Mouse (Mus musculus) neural tube, embryonic 13.5 days (tissue): ENCODE measurements around the gene Srrd. TPM values are rescaled to one million over a fixed set of nuclear protein-coding genes. Genes with fewer than 3 reads are reported as not detected.

ENCODE experiments used
- ATAC-seq: fragments of 200-750 bp; cut with Nextera tagmentation; 2 replicates; pipeline ENCODE4 v1.8.0; 2017; ENCODE audit warnings: low read depth, mild to moderate bottlenecking, moderate TSS enrichment, moderate library complexity
- H3K27ac ChIP-seq: fragments of 300-500 bp; sonication (generic); replicated peaks from 2 replicates; pipeline ENCODE4 v1.5.1; 2015; ENCODE audit warnings: moderate library complexity, mild to moderate bottlenecking, inconsistent platforms
- H3K27me3 ChIP-seq: fragments of 300-500 bp; sonication (generic); 2 replicates; pipeline ENCODE4 v1.6.1; 2015; ENCODE audit warnings: mild to moderate bottlenecking, inconsistent platforms
- H3K36me3 ChIP-seq: fragments of 300-500 bp; sonication (generic); 2 replicates; pipeline ENCODE4 v1.6.1; 2015; ENCODE audit warnings: mild to moderate bottlenecking, inconsistent platforms
- H3K4me1 ChIP-seq: fragments of 300-500 bp; sonication (generic); replicated peaks from 2 replicates; pipeline ENCODE4 v1.6.1; 2015; ENCODE audit warnings: inconsistent platforms
- H3K4me2 ChIP-seq: fragments of 300-500 bp; sonication (generic); 2 replicates; pipeline ENCODE4 v1.6.1; 2015; ENCODE audit warnings: inconsistent platforms, mild to moderate bottlenecking, moderate library complexity
- H3K4me3 ChIP-seq: fragments of 300-500 bp; sonication (generic); 2 replicates; pipeline ENCODE4 v1.5.1; 2015; ENCODE audit warnings: mild to moderate bottlenecking, inconsistent platforms
- H3K9ac ChIP-seq: fragments of 300-500 bp; sonication (generic); 2 replicates; pipeline ENCODE4 v1.6.1; 2015; ENCODE audit warnings: moderate library complexity, mild to moderate bottlenecking, inconsistent platforms
- H3K9me3 ChIP-seq: fragments of 300-500 bp; sonication (generic); 2 replicates; pipeline ENCODE4 v1.6.1; 2016; ENCODE audit warnings: inconsistent platforms
- WGBS: fragments of 180-500 bp; shearing (Covaris S2); methylation state at CpG from one replicate; pipeline ENCODE4 v1.1.7; 2015; 5-methylcytosine and 5-hydroxymethylcytosine counted together
- polyA plus RNA-seq: library from polyadenylated mRNA; unstranded; fragments of >200 nt; fragmentation: Nextera tagmentation; extraction: Ambion mirVana; gene quantifications from 2 replicates; pipeline ENCODE4 v1.2.1, GENCODE M21; 2015

The Srrd gene
- polyA plus RNA-seq, 1 experiment from 2014 or later, result 53.9 TPM

- Histone ChIP-seq H3K9ac (no peak overlapping the region), H3K4me1 (peaks cover 16% of the 10 kb centered on the region), H3K9me3 (no peaks in the 10 kb centered on the region), H3K4me3 (no peak overlapping the region), H3K27ac (no peak overlapping the region), H3K36me3 (peaks cover 5% of the 10 kb centered on the region), H3K4me2 (no peak overlapping the region), H3K27me3 (no peaks in the 10 kb centered on the region)
- WGBS, result 83% methylated on average over 5 of the region's 5 CpGs
- no peak for ATAC-seq
Measured at GRCm38 (mm10) chr5:112302310-112302709, 40.5 kb downstream of the Srrd start.

- no peak overlapping the region for H3K4me2 ChIP-seq
- no peaks in the 10 kb centered on the region for H3K27me3 ChIP-seq
- H3K36me3 ChIP-seq, result no peaks in the 10 kb centered on the region
- no peaks in the 10 kb centered on the region for H3K9me3 ChIP-seq
- H3K27ac ChIP-seq, result no peak overlapping the region
- H3K9ac ChIP-seq, result no peak overlapping the region
- H3K4me1 ChIP-seq, result peaks cover 22% of the 10 kb centered on the region
- WGBS, result 80% methylated on average over 4 of the region's 4 CpGs
- no peak overlapping the region for H3K4me3 ChIP-seq
- no peak for ATAC-seq
Measured at GRCm38 (mm10) chr5:112301694-112302093, 41.1 kb downstream of the Srrd start.

- peaks cover 24% of the 10 kb centered on the region for H3K4me1 ChIP-seq
- no peaks in the 10 kb centered on the region for H3K9me3 ChIP-seq
- no peak overlapping the region for H3K4me3 ChIP-seq
- no peak overlapping the region for H3K9ac ChIP-seq
- no peaks in the 10 kb centered on the region for H3K36me3 ChIP-seq
- no peak overlapping the region for H3K27ac ChIP-seq
- no peaks in the 10 kb centered on the region for H3K27me3 ChIP-seq
- WGBS, result 90% methylated on average over 6 of the region's 6 CpGs
- no peak overlapping the region for H3K4me2 ChIP-seq
- ATAC-seq, result no peak
Measured at GRCm38 (mm10) chr5:112300721-112301308, 42.0 kb downstream of the Srrd start.

- H3K27me3 ChIP-seq, result no peaks in the 10 kb centered on the region
- 85% methylated on average over 2 of the region's 2 CpGs for WGBS
- H3K4me3 ChIP-seq, result no peak overlapping the region
- no peak overlapping the region for H3K4me2 ChIP-seq
- no peaks in the 10 kb centered on the region for H3K36me3 ChIP-seq
- H3K9ac ChIP-seq, result no peak overlapping the region
- H3K27ac ChIP-seq, result no peak overlapping the region
- H3K4me1 ChIP-seq, result peaks cover 23% of the 10 kb centered on the region
- ATAC-seq, result no peak
- H3K9me3 ChIP-seq, result no peaks in the 10 kb centered on the region
Measured at GRCm38 (mm10) chr5:112300112-112300511, 42.7 kb downstream of the Srrd start.

- Histone ChIP-seq H3K4me3 (no peak overlapping the region), H3K4me1 (peaks cover 26% of the 10 kb centered on the region), H3K9me3 (no peaks in the 10 kb centered on the region), H3K4me2 (no peak overlapping the region), H3K27me3 (no peaks in the 10 kb centered on the region), H3K27ac (no peak overlapping the region), H3K36me3 (no peaks in the 10 kb centered on the region), H3K9ac (no peak overlapping the region)
- 88% methylated on average over 4 of the region's 4 CpGs for WGBS
- ATAC-seq, result no peak
Measured at GRCm38 (mm10) chr5:112299399-112299798, 43.4 kb downstream of the Srrd start.

GRCm38 (mm10) chr5:112298226-112298988 lies 44.4 kb downstream of the Srrd start:
- no peak for ATAC-seq
- H3K4me1 ChIP-seq, result peaks cover 28% of the 10 kb centered on the region
- H3K4me3 ChIP-seq, result no peak overlapping the region
- H3K4me2 ChIP-seq, result no peak overlapping the region
- WGBS, result 89% methylated on average over 12 of the region's 12 CpGs
- H3K36me3 ChIP-seq, result no peaks in the 10 kb centered on the region
- no peaks in the 10 kb centered on the region for H3K27me3 ChIP-seq
- no peak overlapping the region for H3K27ac ChIP-seq
- H3K9ac ChIP-seq, result no peak overlapping the region
- no peaks in the 10 kb centered on the region for H3K9me3 ChIP-seq

- 77% methylated on average over 2 of the region's 2 CpGs for WGBS
- Histone ChIP-seq H3K9ac (no peak overlapping the region), H3K27ac (0 out of 2 replicates have a peak overlapping the region, but pooled peaks have one; percentile 9)
Measured at GRCm38 (mm10) chr5:112297257-112297656, 45.6 kb downstream of the Srrd start.

GRCm38 (mm10) chr5:112296404-112297181 lies 46.2 kb downstream of the Srrd start:
- Histone ChIP-seq H3K9me3 (no peaks in the 10 kb centered on the region), H3K27ac (0 out of 2 replicates have a peak overlapping the region, but pooled peaks have one; percentile 9), H3K4me1 (peaks cover 44% of the 10 kb centered on the region), H3K36me3 (no peaks in the 10 kb centered on the region), H3K9ac (no peak overlapping the region), H3K4me2 (no peak overlapping the region), H3K4me3 (no peak overlapping the region), H3K27me3 (no peaks in the 10 kb centered on the region)
- 78% methylated on average over 6 of the region's 6 CpGs for WGBS
- ATAC-seq, result no peak

More at GRCm38 (mm10) chr5:112297257-112297656, 45.6 kb downstream of the Srrd start:
- Histone ChIP-seq H3K9me3 (no peaks in the 10 kb centered on the region), H3K4me1 (peaks cover 37% of the 10 kb centered on the region), H3K27me3 (no peaks in the 10 kb centered on the region), H3K4me3 (no peak overlapping the region), H3K36me3 (no peaks in the 10 kb centered on the region), H3K4me2 (no peak overlapping the region)
- ATAC-seq, result no peak

GRCm38 (mm10) chr5:112295564-112295963 lies 47.3 kb downstream of the Srrd start:
- Histone ChIP-seq H3K9ac (no peak overlapping the region), H3K4me1 (peaks cover 52% of the 10 kb centered on the region), H3K9me3 (no peaks in the 10 kb centered on the region), H3K4me2 (no peak overlapping the region), H3K4me3 (no peak overlapping the region), H3K36me3 (no peaks in the 10 kb centered on the region), H3K27me3 (no peaks in the 10 kb centered on the region), H3K27ac (no peak overlapping the region)
- 62% methylated on average over 8 of the region's 8 CpGs for WGBS
- ATAC-seq, result no peak

GRCm38 (mm10) chr5:112295162-112295561 lies 47.7 kb downstream of the Srrd start:
- H3K27me3 ChIP-seq, result no peaks in the 10 kb centered on the region
- no peak overlapping the region for H3K9ac ChIP-seq
- WGBS, result 35% methylated on average over 8 of the region's 8 CpGs
- H3K4me3 ChIP-seq, result no peak overlapping the region
- no peaks in the 10 kb centered on the region for H3K9me3 ChIP-seq
- no peak overlapping the region for H3K27ac ChIP-seq
- ATAC-seq, result no peak
- H3K4me2 ChIP-seq, result no peak overlapping the region
- peaks cover 56% of the 10 kb centered on the region for H3K4me1 ChIP-seq
- no peaks in the 10 kb centered on the region for H3K36me3 ChIP-seq

- H3K27ac ChIP-seq, result no peak overlapping the region
- H3K4me3 ChIP-seq, result no peak overlapping the region
- H3K36me3 ChIP-seq, result no peaks in the 10 kb centered on the region
- no peaks in the 10 kb centered on the region for H3K27me3 ChIP-seq
- H3K4me1 ChIP-seq, result peaks cover 61% of the 10 kb centered on the region
- no peak overlapping the region for H3K4me2 ChIP-seq
- WGBS, result 62% methylated on average over 4 of the region's 4 CpGs
- no peaks in the 10 kb centered on the region for H3K9me3 ChIP-seq
- ATAC-seq, result no peak
- H3K9ac ChIP-seq, result no peak overlapping the region
Measured at GRCm38 (mm10) chr5:112294696-112295095, 48.1 kb downstream of the Srrd start.

- peaks cover 67% of the 10 kb centered on the region for H3K4me1 ChIP-seq
- H3K27me3 ChIP-seq, result no peaks in the 10 kb centered on the region
- no peaks in the 10 kb centered on the region for H3K36me3 ChIP-seq
- H3K9ac ChIP-seq, result no peak overlapping the region
- no peak overlapping the region for H3K4me3 ChIP-seq
- no peak overlapping the region for H3K4me2 ChIP-seq
- no peak for ATAC-seq
- no peaks in the 10 kb centered on the region for H3K9me3 ChIP-seq
- WGBS, result 82% methylated on average over 2 of the region's 2 CpGs
- H3K27ac ChIP-seq, result no peak overlapping the region
Measured at GRCm38 (mm10) chr5:112293800-112294199, 49.0 kb downstream of the Srrd start.
